Mouse (Mus musculus): ENCODE results near the gene 9130230L23Rik. TPM values are rescaled to one million over a fixed set of nuclear protein-coding genes. Genes with fewer than 3 reads are reported as not detected.

The 9130230L23Rik gene
- total RNA-seq, 2 experiments from 2014 or later = not detected

DNA sequence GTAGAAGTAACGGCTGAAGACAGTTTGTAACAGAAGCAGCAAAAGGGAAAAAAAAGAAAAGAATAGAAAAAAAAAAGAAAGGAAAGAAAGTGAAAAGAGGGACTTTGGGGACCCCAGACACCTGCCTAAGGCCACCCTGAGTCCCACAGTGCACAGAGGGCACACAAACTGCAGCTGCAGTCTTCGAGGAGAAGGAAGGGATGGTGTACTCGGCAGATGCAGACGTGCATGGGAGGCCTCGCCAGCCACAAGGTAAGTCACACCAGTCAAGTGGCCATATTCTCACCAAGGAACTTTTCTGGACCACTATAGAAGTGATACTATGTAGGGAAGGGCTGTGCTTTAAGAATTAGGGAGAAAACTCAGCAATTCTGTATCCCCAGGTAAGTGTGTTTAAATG is 69.3 kb downstream of the 9130230L23Rik start, which contains the start of gene Chrna9:
TSS of gene Chrna9 (plus strand) at position 139 of the 400 bp plus-strand sequence.
- no peak for TF ChIP-seq CTCF (conservative IDR thresholded peaks at IDR 0.05)
- no peak within 1 kb of the TSS for H3K27ac ChIP-seq
- H3K4me3 ChIP-seq = no peak within 1 kb of the TSS
- DNase-seq (ENCODE audit: low spot score in 2 of 2) = no peak

DNA sequence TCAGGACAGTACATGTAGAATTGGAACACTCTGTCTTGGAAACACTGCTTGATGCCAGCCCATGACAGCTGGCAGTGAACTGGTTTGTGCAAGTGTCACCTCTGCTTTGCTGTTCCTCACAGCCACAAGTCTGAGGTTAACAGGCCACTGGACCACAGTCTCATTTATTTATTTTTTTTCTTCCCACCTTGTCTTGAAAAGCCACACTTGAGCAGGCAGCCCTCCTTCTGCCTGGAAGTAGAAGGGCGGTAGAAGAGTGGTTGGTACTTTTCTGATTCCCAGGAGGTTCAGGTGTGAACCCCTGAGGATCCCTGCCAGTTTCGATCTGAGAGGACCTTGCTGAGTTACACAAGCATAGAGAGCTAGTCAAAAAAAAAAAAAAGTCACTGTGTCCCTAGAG is 70.3 kb downstream of the 9130230L23Rik start:
- TF ChIP-seq CTCF (conservative IDR thresholded peaks at IDR 0.05) = no peak
- no peak overlapping the region for H3K27ac ChIP-seq
- no peak for DNase-seq (ENCODE audit: low spot score in 2 of 2)
- no peak overlapping the region for H3K4me3 ChIP-seq

- no peak for DNase-seq (ENCODE audit: low spot score in 2 of 2)
- Histone ChIP-seq H3K27ac (0 out of 2 replicates have a peak overlapping the region, but pooled peaks have one; percentile 14), H3K4me3 (no peak overlapping the region)
- TF ChIP-seq CTCF (conservative IDR thresholded peaks at IDR 0.05) = no peak
Observed at GRCm38 (mm10) chr5:65933258-65933657, 70.8 kb downstream of the 9130230L23Rik start.

DNA sequence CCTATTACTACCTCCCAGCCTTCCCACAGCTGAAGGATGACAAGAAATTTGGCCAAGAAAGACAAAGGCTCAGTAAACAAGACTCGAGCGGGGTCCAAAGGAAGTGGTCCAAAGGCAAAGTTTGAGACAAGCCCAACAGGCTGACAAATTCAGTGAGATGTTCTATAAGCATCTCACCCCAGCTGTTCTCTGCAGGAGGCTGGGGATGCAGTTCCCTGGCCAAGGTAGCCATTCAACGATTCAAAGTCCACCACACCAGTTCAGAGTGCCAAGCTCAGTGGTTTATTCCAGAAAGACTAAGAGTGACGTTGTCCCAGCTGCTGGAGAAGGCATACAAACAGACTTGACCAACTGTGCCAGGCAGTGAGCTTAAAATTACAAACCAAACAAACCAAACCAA is 73.9 kb downstream of the 9130230L23Rik start:
- no peak for TF ChIP-seq CTCF (conservative IDR thresholded peaks at IDR 0.05)
- Histone ChIP-seq H3K27ac (no peak overlapping the region), H3K4me3 (no peak overlapping the region)
- DNase-seq (ENCODE audit: low spot score in 2 of 2) = no peak

Small RNA genes lying within 50 kb of the gene (microRNA-seq; reads per million reads assigned to microRNA genes)
- gene Gm25952 = 0 reads per million in 2 experiments

Other genes starting within 250 kb of the 9130230L23Rik start
- 10 to 100 TPM in 1 of 2 experiments, 1 to 10 TPM in 1; 9.7 to 11.9 TPM for gene N4bp2, start 240.8 kb downstream of the 9130230L23Rik start, total RNA-seq (2021)
- gene Rhoh, start 143.1 kb downstream of the 9130230L23Rik start, total RNA-seq (2021) = under 1 TPM; 0.69 to 0.97 TPM
- gene Chrna9, start 69.4 kb downstream of the 9130230L23Rik start, total RNA-seq (2021) = not detected
- gene Rbm47, start 168.8 kb upstream of the 9130230L23Rik start, total RNA-seq (2021) = 1 to 10 TPM; 1.7 TPM

Measured in layer of hippocampus, adult 2 months (tissue).